Mouse (Mus musculus) CD4-positive naive resting alpha-beta T cell, adult 76 days (primary cell): ENCODE results near the gene Cars. TPM values are rescaled to one million over a fixed set of nuclear protein-coding genes. Genes with fewer than 3 reads are reported as not detected.

Experiments used
- total RNA-seq: library from RNA; stranded (reverse); gene quantifications from one replicate; pipeline ENCODE4 v1.2.4, GENCODE M21; 2023

The Cars gene
- total RNA-seq = 92.9 TPM

GRCm38 (mm10) chr7:143599428-143600230, at the start of gene Cars:
TSS of gene Cars (minus strand) at chr7:143600090.

GRCm38 (mm10) chr7:143649034-143649768, 49.3 kb upstream of the Cars start, which contains the start of gene Tnfrsf22:
TSS of gene Tnfrsf22 (minus strand) at chr7:143649661.

GRCm38 (mm10) chr7:143628540-143628939, 28.6 kb upstream of the Cars start, which contains the start of gene Tnfrsf26:
TSS of gene Tnfrsf26 (minus strand) at chr7:143628722.

GRCm38 (mm10) chr7:143548976-143549457, 50.9 kb downstream of the Cars start, which contains the start of gene Nap1l4:
TSS of gene Nap1l4 (minus strand) at chr7:143549106.

Other genes starting within 250 kb of the Cars start
- gene Cdkn1c, start 139.0 kb downstream of the Cars start, total RNA-seq = 2.3 TPM
- not detected for gene Slc22a18, start 126.4 kb downstream of the Cars start, total RNA-seq
- gene Phlda2, start 96.9 kb downstream of the Cars start, total RNA-seq = not detected
- gene Nap1l4, start 51.0 kb downstream of the Cars start, total RNA-seq = 226 TPM
- gene Tnfrsf26, start 28.6 kb upstream of the Cars start, total RNA-seq = 42.9 TPM
- gene Tnfrsf22, start 49.6 kb upstream of the Cars start, total RNA-seq = 16.2 TPM
- gene Tnfrsf23, start 85.8 kb upstream of the Cars start, total RNA-seq = 5.5 TPM
- gene Osbpl5, start 156.9 kb upstream of the Cars start, total RNA-seq = 23.3 TPM
- gene Mrgprg, start 166.9 kb upstream of the Cars start, total RNA-seq = not detected
- 1.3 TPM for gene Mrgpre, start 184.4 kb upstream of the Cars start, total RNA-seq
- gene Nadsyn1, start 222.8 kb upstream of the Cars start, total RNA-seq = 10.3 TPM
- gene Dhcr7, start 223.1 kb upstream of the Cars start, total RNA-seq = 25.0 TPM